Mouse (Mus musculus) MEL (cell line): ENCODE results near the gene 1600012H06Rik. TPM values are rescaled to one million over a fixed set of nuclear protein-coding genes. Genes with fewer than 3 reads are reported as not detected.

ENCODE experiments used
- DNase-seq: peaks from one replicate; pipeline ENCODE4 v3.0.0; 2011; ENCODE audit warnings: low read depth, low spot score
- H3K27ac ChIP-seq: 2 replicates; pipeline ENCODE4 v1.5.1; 2012; ENCODE audit warnings: low read depth, mild to moderate bottlenecking, control low read depth, low read length, moderate library complexity; ENCODE audit not compliant: control insufficient read depth
- H3K27me3 ChIP-seq, 2 experiments: fragments of 150-350 bp in 1 of 2; sonication (generic) in 1 of 2; 2 replicates each; pipeline ENCODE4 v1.6.1; 2012; ENCODE audit warnings: low read length in 2 of 2, mild to moderate bottlenecking in 2 of 2, improper control_type of control experiment in 1 of 2, moderate library complexity in 1 of 2; ENCODE audit not compliant: insufficient read depth in 2 of 2, control insufficient read depth in 1 of 2
- H3K36me3 ChIP-seq, 2 experiments: 2 replicates each; pipeline ENCODE4 v1.6.1; 2012 to 2014; ENCODE audit warnings: low read length in 2 of 2, improper control_type of control experiment in 1 of 2, inconsistent platforms in 1 of 2, mild to moderate bottlenecking in 1 of 2; ENCODE audit not compliant: insufficient read depth in 2 of 2, control insufficient read depth in 1 of 2
- H3K4me1 ChIP-seq, 2 experiments: fragments of 150-350 bp in 1 of 2; sonication (generic) in 1 of 2; 2 replicates each; pipeline ENCODE4 v1.6.1; 2012; ENCODE audit warnings: low read length in 2 of 2, improper control_type of control experiment in 1 of 2, mild to moderate bottlenecking in 1 of 2; ENCODE audit not compliant: insufficient read depth in 2 of 2, control insufficient read depth in 1 of 2
- H3K4me3 ChIP-seq, 2 experiments: fragments of 150-350 bp in 1 of 2; sonication (generic) in 1 of 2; 2 replicates each; pipeline ENCODE4 v1.5.1; 2012; ENCODE audit warnings: low read depth in 2 of 2, low read length in 2 of 2, mild to moderate bottlenecking in 2 of 2, moderate library complexity in 2 of 2, control low read depth in 1 of 2, improper control_type of control experiment in 1 of 2; ENCODE audit not compliant: control insufficient read depth in 1 of 2, insufficient read depth in 1 of 2
- H3K79me2 ChIP-seq: 2 replicates; pipeline ENCODE4 v1.6.1; 2012; ENCODE audit warnings: mild to moderate bottlenecking, low read length, moderate library complexity; ENCODE audit not compliant: control insufficient read depth, poor library complexity, insufficient read depth
- H3K9ac ChIP-seq: 2 replicates; pipeline ENCODE4 v1.6.1; 2012; ENCODE audit warnings: low read depth, mild to moderate bottlenecking, control low read depth, low read length, moderate library complexity; ENCODE audit not compliant: control insufficient read depth, poor library complexity, severe bottlenecking
- H3K9me3 ChIP-seq: fragments of 150-350 bp; sonication (generic); replicated peaks from 2 replicates; pipeline ENCODE4 v1.6.1; 2012; ENCODE audit warnings: mild to moderate bottlenecking, low read length, improper control_type of control experiment, moderate library complexity; ENCODE audit not compliant: insufficient read depth
- ELF1 ChIP-seq: IDR thresholded peaks from 2 replicates; pipeline ENCODE4 v1.6.1; 2014; ENCODE audit warnings: low read depth, mild to moderate bottlenecking, inconsistent platforms, low read length, improper control_type of control experiment, moderate library complexity
- EP300 ChIP-seq, 2 experiments: IDR thresholded peaks; 2 replicates each; pipeline ENCODE4 v1.6.1; 2011; ENCODE audit warnings: improper control_type of control experiment in 2 of 2, low read length in 2 of 2, low read depth in 1 of 2, mild to moderate bottlenecking in 1 of 2
- ETS1 ChIP-seq: IDR thresholded peaks from 2 replicates; pipeline ENCODE4 v1.6.1; 2012; ENCODE audit warnings: low read depth, mild to moderate bottlenecking, inconsistent platforms, low read length, improper control_type of control experiment, moderate library complexity
- GATA1 ChIP-seq: IDR thresholded peaks from 2 replicates; pipeline ENCODE4 v1.6.1; 2011; ENCODE audit warnings: low read depth, low read length, improper control_type of control experiment
- HCFC1 ChIP-seq: IDR thresholded peaks from 2 replicates; pipeline ENCODE4 v1.6.1; 2012; ENCODE audit warnings: low read depth, mild to moderate bottlenecking, inconsistent platforms, low read length, improper control_type of control experiment, moderate library complexity
- KAT2A ChIP-seq: conservative IDR thresholded peaks from 2 replicates; pipeline ENCODE4 v1.6.1; 2012; ENCODE audit warnings: low read depth, low read length, improper control_type of control experiment, inconsistent platforms
- MXI1 ChIP-seq: IDR thresholded peaks from 2 replicates; pipeline ENCODE4 v1.6.1; 2011; ENCODE audit warnings: mild to moderate bottlenecking, low read depth, low read length, improper control_type of control experiment
- MYC ChIP-seq: IDR thresholded peaks from 2 replicates; pipeline ENCODE4 v1.6.1; 2011; ENCODE audit warnings: low read depth, mild to moderate bottlenecking, low read length, improper control_type of control experiment, moderate library complexity
- POLR2A ChIP-seq, 2 experiments: IDR thresholded peaks; 2 replicates each; pipeline ENCODE4 v1.6.1; 2011 to 2012; ENCODE audit warnings: low read length in 2 of 2, mild to moderate bottlenecking in 2 of 2, control low read depth in 1 of 2, improper control_type of control experiment in 1 of 2, low read depth in 1 of 2, moderate library complexity in 1 of 2; ENCODE audit not compliant: control insufficient read depth in 1 of 2, insufficient read depth in 1 of 2, poor library complexity in 1 of 2
- POLR2AphosphoS2 ChIP-seq: IDR thresholded peaks from 2 replicates; pipeline ENCODE4 v1.6.1; 2011; ENCODE audit warnings: low read length, improper control_type of control experiment
- POLR2AphosphoS5 ChIP-seq: IDR thresholded peaks from 2 replicates; pipeline ENCODE4 v1.6.1; 2012; ENCODE audit warnings: low read depth, borderline replicate concordance, mild to moderate bottlenecking, inconsistent platforms, low read length, moderate library complexity, mixed read lengths
- RCOR1 ChIP-seq: IDR thresholded peaks from 2 replicates; pipeline ENCODE4 v1.6.1; 2012; ENCODE audit warnings: low read depth, mild to moderate bottlenecking, inconsistent platforms, low read length, improper control_type of control experiment
- SIN3A ChIP-seq: IDR thresholded peaks from 2 replicates; pipeline ENCODE4 v1.6.1; 2012; ENCODE audit warnings: low read length, improper control_type of control experiment, inconsistent platforms
- SMC3 ChIP-seq: IDR thresholded peaks from 2 replicates; pipeline ENCODE4 v1.6.1; 2011; ENCODE audit warnings: low read depth, low read length, improper control_type of control experiment
- TCF12 ChIP-seq: IDR thresholded peaks from 2 replicates; pipeline ENCODE4 v1.6.1; 2014; ENCODE audit warnings: low read depth, mild to moderate bottlenecking, inconsistent platforms, low read length, improper control_type of control experiment, moderate library complexity
- UBTF ChIP-seq: IDR thresholded peaks from 2 replicates; pipeline ENCODE4 v1.6.1; 2012; ENCODE audit warnings: low read depth, mild to moderate bottlenecking, inconsistent platforms, low read length, improper control_type of control experiment, moderate library complexity, borderline replicate concordance; ENCODE audit not compliant: insufficient read depth
- USF2 ChIP-seq, 2 experiments: IDR thresholded peaks; 2 replicates each; pipeline ENCODE4 v1.6.1; 2011 to 2012; ENCODE audit warnings: improper control_type of control experiment in 2 of 2, low read length in 2 of 2, borderline replicate concordance in 1 of 2, inconsistent platforms in 1 of 2, low read depth in 1 of 2, mild to moderate bottlenecking in 1 of 2; ENCODE audit not compliant: insufficient read depth in 1 of 2
- polyA plus RNA-seq, 2 experiments: library from polyadenylated mRNA; stranded (reverse) in 1 of 2; unstranded in 1 of 2; fragments of >175 nt in 1 of 2; fragments of >200 nt in 1 of 2; gene quantifications; 2 replicates each; pipeline versions ENCODE4 v1.2.1 to v1.2.4; 2012; ENCODE audit warnings: low replicate concordance in 2 of 2, low read depth in 1 of 2; ENCODE audit not compliant: insufficient read length in 2 of 2, insufficient read depth in 1 of 2, missing spikeins in 1 of 2
- total RNA-seq: library from RNA; depleted of rRNA; stranded (reverse); fragments of 300-350 nt; gene quantifications from 2 replicates; pipeline ENCODE4 v1.2.3, GENCODE M21; 2012

Gene 1600012H06Rik
- total and polyA plus RNA-seq, 3 experiments: 5.0 to 6.5 TPM; not detected in 1

GRCm38 (mm10) chr17:14912981-14913380 lies 30.0 kb upstream of the 1600012H06Rik start:
- TF ChIP-seq SIN3A: no peak
- TF ChIP-seq, all 39 proteins: peak for 0
- Histone ChIP-seq H3K79me2 (no peaks in the 10 kb centered on the region), H3K36me3 (no peaks in the 10 kb centered on the region), H3K4me3 (no peak overlapping the region), H3K9ac (no peak overlapping the region), H3K27ac (no peak overlapping the region), H3K27me3 (peaks cover 2% of the 10 kb centered on the region in 2 experiments; a peak in 2 of 4 replicates), H3K9me3 (no peaks in the 10 kb centered on the region), H3K4me1 (no peaks in the 10 kb centered on the region)
- no peak for DNase-seq

GRCm38 (mm10) chr17:14914401-14914800 lies 28.6 kb upstream of the 1600012H06Rik start:
- Histone ChIP-seq H3K27ac (no peak overlapping the region), H3K9me3 (no peaks in the 10 kb centered on the region), H3K79me2 (no peaks in the 10 kb centered on the region), H3K36me3 (no peaks in the 10 kb centered on the region), H3K9ac (no peak overlapping the region), H3K4me3 (no peak overlapping the region), H3K4me1 (no peaks in the 10 kb centered on the region), H3K27me3 (peaks cover 2 to 6% of the 10 kb centered on the region in 2 experiments; a peak in 2 of 4 replicates)
- no peak for DNase-seq
- TF ChIP-seq EP300 (IDR thresholded peaks at IDR 0.05; ENCODE audit: low read depth in 1 of 2, low read length in 2 of 2) (no peak), USF2 (IDR thresholded peaks at IDR 0.05; ENCODE audit: borderline replicate concordance in 1 of 2, insufficient read depth in 1 of 2, low read depth in 1 of 2, low read length in 2 of 2) (no peak), SMC3 (no peak), MYC (no peak), MXI1 (no peak), KAT2A (no peak)

- H3K79me2 ChIP-seq: no peaks in the 10 kb centered on the region
- no peaks in the 10 kb centered on the region for H3K4me1 ChIP-seq
- no peak for DNase-seq
- peaks cover 4 to 9% of the 10 kb centered on the region in 2 experiments; a peak in 3 of 4 replicates for H3K27me3 ChIP-seq
- H3K27ac ChIP-seq: no peak overlapping the region
- no peaks in the 10 kb centered on the region for H3K9me3 ChIP-seq
- TF ChIP-seq MXI1 (no peak), POLR2AphosphoS2 (no peak)
- no peak overlapping the region for H3K4me3 ChIP-seq
- H3K9ac ChIP-seq: no peak overlapping the region
- no peaks in the 10 kb centered on the region for H3K36me3 ChIP-seq
Measured at GRCm38 (mm10) chr17:14917866-14918265, 25.1 kb upstream of the 1600012H06Rik start.

- Histone ChIP-seq H3K79me2 (no peaks in the 10 kb centered on the region), H3K27me3 (peaks cover 6 to 14% of the 10 kb centered on the region in 2 experiments; a peak in 3 of 4 replicates), H3K9ac (no peak overlapping the region), H3K4me1 (no peaks in the 10 kb centered on the region), H3K9me3 (no peaks in the 10 kb centered on the region), H3K4me3 (no peak overlapping the region), H3K27ac (no peak overlapping the region), H3K36me3 (no peaks in the 10 kb centered on the region)
- peak; percentile 27 for DNase-seq
- TF ChIP-seq TCF12 (no peak), MYC (no peak), RCOR1 (no peak), HCFC1 (no peak), POLR2AphosphoS5 (no peak), ETS1 (no peak), POLR2A (IDR thresholded peaks at IDR 0.05; ENCODE audit: control insufficient read depth in 1 of 2, insufficient read depth in 1 of 2, low read depth in 1 of 2, low read length in 2 of 2, poor library complexity in 1 of 2) (no peak), UBTF (no peak), GATA1 (no peak), SIN3A (no peak), EP300 (IDR thresholded peaks at IDR 0.05; ENCODE audit: low read depth in 1 of 2, low read length in 2 of 2) (no peak), ELF1 (no peak), POLR2AphosphoS2 (no peak)
Measured at GRCm38 (mm10) chr17:14921582-14921981, 21.4 kb upstream of the 1600012H06Rik start.
